Mouse (Mus musculus): ENCODE data around the gene Gm33543. TPM values are rescaled to one million over a fixed set of nuclear protein-coding genes. Genes with fewer than 3 reads are reported as not detected.

Gm33543 gene
- polyA plus RNA-seq (2015; fragmentation: Nextera tagmentation; extraction: Ambion mirVana), result not detected in 2 replicates

DNA sequence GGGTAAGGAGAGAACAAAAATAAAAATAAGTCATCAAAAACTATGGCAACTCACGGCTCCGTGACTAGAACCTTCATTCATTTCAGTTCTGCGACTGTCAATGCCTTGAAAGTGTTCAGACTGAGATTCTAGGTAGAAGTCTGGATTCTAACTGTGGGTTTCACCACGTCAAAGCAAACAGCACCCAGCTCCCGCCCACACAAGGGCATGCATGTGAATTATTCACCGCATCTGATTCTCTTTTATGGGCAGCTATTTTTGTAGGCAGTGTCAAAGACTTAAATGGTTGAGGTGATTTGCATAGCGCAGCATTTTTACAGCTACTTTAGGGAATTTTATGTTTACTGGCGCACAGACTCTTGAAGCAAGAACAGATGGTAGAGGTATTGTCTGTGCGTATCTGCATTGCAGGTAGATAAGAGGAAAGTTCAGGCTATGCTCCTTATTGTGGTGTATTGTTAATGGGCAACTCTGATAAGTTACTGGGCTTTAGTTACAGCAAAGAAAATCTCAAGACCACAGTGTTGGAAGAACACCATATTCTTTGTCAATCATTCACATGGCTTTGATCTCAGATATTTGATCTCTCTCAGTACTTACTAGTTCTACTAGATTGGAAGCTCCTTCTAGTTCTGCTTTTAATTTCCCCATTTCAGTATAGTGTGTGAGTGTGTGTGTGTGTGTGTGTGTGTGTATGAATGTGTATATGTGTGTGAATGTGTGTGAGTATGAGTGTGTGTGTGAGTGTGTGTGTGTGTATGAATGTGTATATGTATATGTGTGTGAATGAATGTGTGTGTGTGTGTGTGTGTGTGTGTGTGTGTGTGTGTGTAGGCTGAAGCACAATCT, at the start of gene Gm33543:
Gene Gm33543 (minus strand): TSS at position 142 of the 849 bp plus-strand sequence.
- H3K4me1 ChIP-seq (replicated peaks), result no peaks in the 10 kb centered on the region
- H3K9ac ChIP-seq, result no peak within 1 kb of the TSS
- H3K4me3 ChIP-seq (replicated peaks), result no peak within 1 kb of the TSS
- no peak within 1 kb of the TSS for H3K4me2 ChIP-seq (replicated peaks)
- H3K27me3 ChIP-seq (replicated peaks), result no peaks in the 10 kb centered on the region
- WGBS, result 81% methylated on average over 9 of the region's 9 CpGs
- H3K9me3 ChIP-seq, result no peaks in the 10 kb centered on the region
- H3K36me3 ChIP-seq, result no peaks in the 10 kb centered on the region
- H3K27ac ChIP-seq, result no peak within 1 kb of the TSS
- ATAC-seq, result no peak

DNA sequence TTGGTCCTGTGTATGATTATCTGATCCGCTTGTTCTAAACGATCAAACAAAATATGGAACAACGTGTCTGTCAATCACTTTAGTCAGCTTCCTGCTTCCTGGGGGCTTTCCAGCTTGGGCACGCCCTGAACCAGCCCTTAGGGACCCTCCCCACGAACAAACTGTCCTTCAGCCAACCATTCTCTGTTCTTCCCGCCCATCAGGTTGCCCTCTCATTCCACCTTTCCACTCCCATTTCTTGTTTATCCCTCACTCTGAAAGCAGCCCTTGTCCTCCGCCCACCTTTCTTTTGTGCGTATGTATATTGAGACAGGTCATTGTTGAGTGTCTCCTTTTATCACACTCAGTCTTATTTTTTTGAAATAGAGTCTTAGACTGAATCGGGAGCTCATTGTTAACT, 49.4 kb upstream of the Gm33543 start:
- Histone ChIP-seq H3K4me2 (replicated peaks) (no peak overlapping the region), H3K4me3 (replicated peaks) (no peak overlapping the region), H3K9me3 (no peaks in the 10 kb centered on the region), H3K36me3 (no peaks in the 10 kb centered on the region), H3K27me3 (replicated peaks) (no peaks in the 10 kb centered on the region), H3K27ac (no peak overlapping the region), H3K4me1 (replicated peaks) (peaks cover 6% of the 10 kb centered on the region), H3K9ac (no peak overlapping the region)
- WGBS, result 78% methylated on average over 9 of the region's 9 CpGs
- no peak for ATAC-seq

DNA sequence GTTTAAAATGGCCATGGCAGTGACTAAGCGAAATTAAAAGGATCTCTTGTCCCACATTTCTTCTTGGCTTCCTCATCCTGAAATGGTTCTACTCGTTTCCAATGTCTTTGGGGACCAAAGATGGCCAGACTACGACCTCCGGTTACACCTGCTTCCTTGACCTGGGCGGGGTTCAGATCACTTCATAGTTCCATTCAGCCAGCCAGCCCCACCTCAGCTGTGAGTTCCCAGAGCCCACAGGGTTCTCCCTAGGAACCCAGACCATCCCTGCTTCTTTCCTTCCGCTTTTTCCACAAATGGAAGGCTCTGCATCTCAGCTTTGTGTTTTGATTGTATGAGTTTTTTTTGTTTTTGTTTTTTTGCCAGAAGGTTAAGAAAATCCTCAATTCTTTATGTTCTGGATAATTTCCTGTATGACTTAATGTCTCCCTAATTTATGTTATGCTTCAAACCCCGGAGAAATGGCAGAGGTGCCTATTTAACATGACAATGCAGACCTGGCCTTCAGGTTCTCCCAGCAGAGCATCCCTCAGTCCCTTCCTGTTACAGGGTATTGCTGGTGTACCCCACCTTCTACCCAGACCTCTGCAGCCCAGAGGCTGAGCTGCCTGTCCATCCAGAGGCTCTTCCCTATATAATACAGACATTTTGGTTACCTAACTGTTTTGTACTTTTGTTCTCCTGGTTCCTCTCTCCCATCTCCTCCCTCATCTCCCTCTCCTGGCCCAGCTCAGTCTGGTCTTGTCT, 48.7 kb upstream of the Gm33543 start:
- WGBS, result 78% methylated on average over 7 of the region's 7 CpGs
- Histone ChIP-seq H3K27me3 (replicated peaks) (no peaks in the 10 kb centered on the region), H3K4me1 (replicated peaks) (peaks cover 6% of the 10 kb centered on the region), H3K27ac (no peak overlapping the region), H3K36me3 (no peaks in the 10 kb centered on the region), H3K9me3 (no peaks in the 10 kb centered on the region), H3K4me2 (replicated peaks) (no peak overlapping the region), H3K9ac (no peak overlapping the region), H3K4me3 (replicated peaks) (no peak overlapping the region)
- no peak for ATAC-seq

DNA sequence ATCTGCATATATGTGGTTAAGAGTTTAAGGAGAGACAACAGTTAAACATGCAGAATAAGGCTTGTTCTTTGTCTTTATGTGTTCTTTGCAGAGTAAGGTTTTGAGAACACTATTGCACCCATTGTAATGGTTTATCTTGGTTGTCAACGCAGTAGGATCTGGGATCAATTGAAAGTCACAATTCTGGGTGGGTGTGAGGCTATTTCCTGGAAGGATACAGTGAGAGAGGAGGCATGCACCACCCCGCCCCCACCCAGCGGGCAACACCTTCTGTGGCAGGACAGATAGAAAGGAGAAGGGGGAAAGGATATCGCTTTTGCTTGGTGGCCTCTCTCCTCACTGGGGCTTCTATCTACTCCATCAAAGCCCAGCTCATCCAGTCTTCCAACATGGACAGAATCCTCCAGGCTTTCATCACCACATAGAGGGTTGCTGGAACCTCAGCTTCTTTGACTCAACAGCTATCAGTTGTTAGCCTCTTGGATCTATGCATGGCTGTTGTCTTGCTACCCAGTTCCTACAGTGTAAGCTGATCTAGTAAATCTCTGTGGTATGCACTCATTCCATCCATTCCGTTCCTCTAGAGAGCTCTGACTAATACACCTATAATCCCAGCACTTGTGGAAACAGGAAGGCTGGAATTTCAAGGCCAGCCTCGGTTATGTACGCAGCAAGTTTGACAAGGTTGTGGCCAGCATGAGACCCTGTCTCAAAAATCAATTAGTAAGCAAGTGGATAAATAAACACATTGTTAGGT, 41.2 kb upstream of the Gm33543 start:
- no peak overlapping the region for H3K4me2 ChIP-seq (replicated peaks)
- no peaks in the 10 kb centered on the region for H3K36me3 ChIP-seq
- no peaks in the 10 kb centered on the region for H3K9me3 ChIP-seq
- H3K4me3 ChIP-seq (replicated peaks), result no peak overlapping the region
- no peak overlapping the region for H3K27ac ChIP-seq
- H3K4me1 ChIP-seq (replicated peaks), result no peaks in the 10 kb centered on the region
- WGBS, result 69% methylated on average over 7 of the region's 7 CpGs
- no peak for ATAC-seq
- no peak overlapping the region for H3K9ac ChIP-seq
- no peaks in the 10 kb centered on the region for H3K27me3 ChIP-seq (replicated peaks)

DNA sequence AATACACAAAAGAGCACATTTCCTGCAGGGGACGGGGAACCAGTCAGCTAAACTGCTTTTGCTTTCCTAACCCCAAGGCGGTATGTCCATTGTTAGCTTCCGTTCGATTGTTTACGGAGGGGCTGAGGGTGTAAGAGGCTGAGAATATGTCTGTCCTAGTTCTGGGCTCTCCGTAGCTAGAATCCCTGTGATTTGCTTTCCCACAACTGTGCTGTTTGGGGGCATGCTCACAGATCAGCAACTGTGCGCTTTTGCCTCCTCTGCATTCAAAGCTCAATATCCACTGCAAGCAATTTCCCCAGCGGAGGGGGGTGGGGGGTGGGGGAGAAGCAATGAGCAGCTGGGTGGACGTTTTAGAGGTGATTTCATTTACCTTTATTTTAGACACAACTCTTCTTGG, 39.3 kb upstream of the Gm33543 start:
- no peak overlapping the region for H3K27ac ChIP-seq
- no peak for ATAC-seq
- H3K4me1 ChIP-seq (replicated peaks), result no peaks in the 10 kb centered on the region
- no peak overlapping the region for H3K9ac ChIP-seq
- H3K27me3 ChIP-seq (replicated peaks), result no peaks in the 10 kb centered on the region
- H3K4me3 ChIP-seq (replicated peaks), result no peak overlapping the region
- WGBS, result 52% methylated on average over 9 of the region's 9 CpGs
- no peaks in the 10 kb centered on the region for H3K36me3 ChIP-seq
- H3K4me2 ChIP-seq (replicated peaks), result peak overlapping the region; percentile 5; the same call in 1 of the 2 replicates
- H3K9me3 ChIP-seq, result no peaks in the 10 kb centered on the region

DNA sequence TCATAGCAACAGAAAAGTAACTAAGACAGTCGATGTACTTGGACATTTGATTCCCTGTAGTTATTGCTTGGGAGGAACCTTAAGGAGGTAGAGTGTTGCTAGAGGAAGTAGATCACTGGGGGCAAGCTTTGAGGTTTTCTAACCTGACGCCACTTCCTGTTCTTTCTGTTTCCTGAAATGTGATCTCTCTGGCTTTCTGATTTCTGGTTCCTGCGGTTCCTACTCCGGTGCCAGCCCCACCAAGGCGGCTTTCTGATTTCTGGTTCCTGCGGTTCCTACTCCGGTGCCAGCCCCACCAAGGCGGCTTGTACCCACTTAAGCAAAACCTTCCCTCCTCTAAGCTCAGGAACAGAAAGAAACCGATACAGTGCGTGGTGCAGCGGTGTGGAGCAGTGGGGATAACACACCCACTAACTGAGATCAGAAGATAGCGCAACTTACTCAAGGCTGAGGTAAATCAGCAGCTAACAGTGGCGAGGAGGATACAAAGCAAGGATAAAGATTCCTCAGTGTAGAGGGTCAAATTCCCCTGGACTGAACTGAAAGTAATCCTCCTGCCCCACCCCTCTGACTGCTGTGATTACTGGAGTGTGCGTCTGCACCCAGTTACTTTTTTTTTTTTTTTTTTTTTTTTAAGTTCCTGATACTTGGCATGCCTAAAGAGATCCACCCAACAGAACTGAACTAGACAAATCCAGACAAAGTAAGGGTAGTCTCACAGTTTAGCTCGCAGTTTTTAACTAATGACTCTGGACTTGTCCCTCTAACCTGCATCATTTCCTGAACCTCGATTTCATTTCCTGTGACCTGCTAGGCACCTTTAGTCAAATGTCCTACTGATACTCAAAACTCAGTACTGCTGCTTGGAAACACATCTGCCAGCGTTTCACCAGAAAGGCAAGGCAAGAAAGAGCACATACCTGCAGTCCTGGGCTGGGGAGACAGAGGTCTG, 37.5 kb upstream of the Gm33543 start:
- Histone ChIP-seq H3K9me3 (no peaks in the 10 kb centered on the region), H3K4me2 (replicated peaks) (no peak overlapping the region; the same call in 1 of the 2 replicates), H3K4me3 (replicated peaks) (no peak overlapping the region), H3K27ac (no peak overlapping the region), H3K9ac (no peak overlapping the region), H3K36me3 (no peaks in the 10 kb centered on the region), H3K27me3 (replicated peaks) (no peaks in the 10 kb centered on the region), H3K4me1 (replicated peaks) (no peaks in the 10 kb centered on the region)
- 78% methylated on average over 17 of the region's 17 CpGs for WGBS
- ATAC-seq, result peak; percentile 84

DNA sequence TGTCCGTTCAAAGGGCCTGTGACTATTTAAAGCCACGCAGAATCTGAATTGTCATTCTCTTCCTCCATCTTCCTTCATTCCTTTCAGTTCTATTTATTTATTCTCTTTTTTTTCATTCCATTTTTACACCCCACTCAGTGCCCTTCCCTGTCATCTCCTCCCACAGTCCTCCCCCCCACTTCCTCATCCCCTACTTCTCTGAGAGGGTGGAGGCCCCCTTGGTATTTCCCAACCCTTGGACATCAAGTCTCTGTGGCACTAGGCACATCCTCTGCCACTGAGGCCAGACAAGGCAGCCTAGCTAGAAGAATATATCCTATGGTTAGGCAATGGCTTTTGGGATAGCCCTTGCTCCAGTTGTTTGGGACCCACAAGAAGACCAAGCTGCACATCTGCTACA, 28.1 kb upstream of the Gm33543 start:
- Histone ChIP-seq H3K4me1 (replicated peaks) (no peaks in the 10 kb centered on the region), H3K4me3 (replicated peaks) (no peak overlapping the region), H3K4me2 (replicated peaks) (no peak overlapping the region), H3K9me3 (no peaks in the 10 kb centered on the region), H3K9ac (no peak overlapping the region), H3K27ac (no peak overlapping the region), H3K27me3 (replicated peaks) (no peaks in the 10 kb centered on the region), H3K36me3 (no peaks in the 10 kb centered on the region)
- WGBS, result 84% methylated on average over 2 of the region's 2 CpGs
- ATAC-seq, result no peak

DNA sequence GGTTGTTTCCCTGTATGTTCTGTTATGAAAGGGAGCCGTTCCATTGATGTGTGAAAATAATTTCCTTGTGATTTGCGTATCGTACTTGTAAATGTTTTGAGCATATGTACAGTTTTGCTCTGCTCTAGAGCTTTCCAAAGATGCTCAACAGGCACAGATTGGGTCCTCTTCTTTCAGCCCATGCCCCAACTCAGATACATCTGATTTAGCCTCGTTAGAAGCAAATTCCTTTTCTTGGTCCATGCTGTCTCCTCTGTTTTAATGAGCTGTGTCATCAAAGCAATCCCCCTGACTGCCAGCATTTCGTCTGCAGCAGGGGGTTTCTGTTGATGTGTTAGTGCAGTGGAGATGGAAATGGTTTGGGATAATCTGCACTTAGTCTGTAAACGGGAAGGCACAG, 25.6 kb upstream of the Gm33543 start:
- Histone ChIP-seq H3K27me3 (replicated peaks) (no peaks in the 10 kb centered on the region), H3K9me3 (no peaks in the 10 kb centered on the region), H3K9ac (no peak overlapping the region), H3K36me3 (no peaks in the 10 kb centered on the region), H3K4me2 (replicated peaks) (no peak overlapping the region), H3K4me3 (replicated peaks) (no peak overlapping the region), H3K4me1 (replicated peaks) (no peaks in the 10 kb centered on the region), H3K27ac (no peak overlapping the region)
- no peak for ATAC-seq
- 75% methylated on average over 6 of the region's 6 CpGs for WGBS

DNA sequence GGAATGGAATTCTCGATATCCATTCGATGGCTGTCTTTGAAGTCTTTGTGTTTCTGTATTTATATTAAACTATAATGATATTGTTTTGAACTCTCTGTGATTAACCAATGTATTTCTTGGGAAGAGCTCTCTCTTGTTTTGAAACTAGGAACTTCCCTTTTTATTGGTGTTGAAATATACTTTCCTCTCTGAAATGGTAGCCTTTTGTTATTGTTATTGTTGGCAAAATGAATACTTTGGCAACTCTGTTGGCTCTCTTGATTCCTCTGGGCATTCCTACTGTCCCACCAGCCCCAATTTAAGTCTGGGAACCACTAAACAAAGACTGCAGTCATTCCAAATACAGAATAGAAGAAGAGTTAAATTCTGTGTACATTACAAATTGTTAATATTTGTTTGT, 24.9 kb upstream of the Gm33543 start:
- H3K9ac ChIP-seq, result no peak overlapping the region
- H3K27ac ChIP-seq, result no peak overlapping the region
- H3K4me3 ChIP-seq (replicated peaks), result no peak overlapping the region
- WGBS, result 89% methylated on average over 2 of the region's 2 CpGs
- H3K4me2 ChIP-seq (replicated peaks), result no peak overlapping the region
- no peaks in the 10 kb centered on the region for H3K36me3 ChIP-seq
- no peak for ATAC-seq
- no peaks in the 10 kb centered on the region for H3K9me3 ChIP-seq
- H3K27me3 ChIP-seq (replicated peaks), result no peaks in the 10 kb centered on the region
- H3K4me1 ChIP-seq (replicated peaks), result no peaks in the 10 kb centered on the region

DNA sequence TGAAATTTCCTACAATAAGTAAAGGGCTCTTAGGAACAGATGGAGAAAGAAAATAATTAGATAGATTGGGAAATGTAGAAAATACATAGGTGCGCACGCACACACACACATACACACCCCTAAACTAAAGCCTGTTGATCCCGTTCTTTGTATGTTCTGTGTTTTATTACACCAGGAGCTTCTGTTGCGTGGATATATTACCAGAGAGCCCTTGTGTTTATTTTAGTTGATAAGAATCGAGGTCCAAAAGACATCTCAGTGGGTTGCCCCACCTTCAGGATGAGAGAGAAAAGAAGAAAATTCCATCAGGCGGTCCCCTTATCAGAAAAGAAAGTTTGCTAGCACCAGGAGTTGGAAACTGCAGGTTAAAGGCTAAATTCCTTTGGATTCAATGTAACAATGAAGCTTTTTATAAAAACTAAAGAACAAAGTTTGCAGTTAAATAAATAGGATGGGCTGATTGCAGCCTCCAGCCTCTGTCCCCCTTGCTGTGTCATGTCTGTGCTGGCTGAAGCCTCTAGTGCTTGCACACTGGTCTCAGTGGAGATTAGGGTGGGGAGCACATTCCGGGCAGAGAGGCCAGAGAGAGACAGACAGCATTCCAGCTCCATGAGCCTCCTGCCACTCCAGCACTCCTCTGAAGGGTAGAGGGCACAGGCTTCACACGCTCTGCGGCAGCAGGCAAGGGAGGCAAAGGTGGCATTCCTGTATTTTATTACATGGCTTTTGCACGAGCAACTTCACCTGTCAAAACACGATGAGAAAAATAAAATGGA, 21.8 kb upstream of the Gm33543 start:
- no peaks in the 10 kb centered on the region for H3K9me3 ChIP-seq
- H3K4me1 ChIP-seq (replicated peaks), result no peaks in the 10 kb centered on the region
- H3K27me3 ChIP-seq (replicated peaks), result no peaks in the 10 kb centered on the region
- ATAC-seq, result peak; percentile 87
- no peaks in the 10 kb centered on the region for H3K36me3 ChIP-seq
- H3K9ac ChIP-seq, result no peak overlapping the region
- WGBS, result 28% methylated on average over 11 of the region's 11 CpGs
- peak overlapping the region; percentile 51; the same call in 1 of the 2 replicates for H3K27ac ChIP-seq
- H3K4me3 ChIP-seq (replicated peaks), result no peak overlapping the region
- H3K4me2 ChIP-seq (replicated peaks), result peak overlapping the region; percentile 9; the same call in 1 of the 2 replicates

DNA sequence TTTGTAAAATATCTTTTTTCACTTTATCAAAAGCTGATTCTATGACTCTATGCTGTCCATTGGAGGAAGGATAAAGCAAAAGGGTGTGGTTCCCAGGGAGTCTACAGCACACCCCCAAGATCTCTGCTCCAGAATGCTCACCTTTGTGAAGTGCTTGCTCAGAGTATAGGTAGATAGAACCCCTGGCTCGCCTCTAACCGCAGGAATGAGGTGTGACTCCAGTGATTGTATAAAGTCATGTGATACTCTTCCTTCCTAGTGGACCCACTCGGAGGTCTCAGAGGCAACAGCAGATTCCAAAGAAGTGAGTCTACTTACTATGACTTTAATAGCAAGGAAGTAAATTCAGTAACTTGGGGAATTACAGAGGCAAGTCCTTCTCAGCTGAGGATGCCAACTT, 19.9 kb upstream of the Gm33543 start:
- WGBS, result 60% methylated on average over 3 of the region's 3 CpGs
- H3K27ac ChIP-seq, result no peak overlapping the region

More for the DNA sequence above, 19.9 kb upstream of the Gm33543 start:
- Histone ChIP-seq H3K36me3 (no peaks in the 10 kb centered on the region), H3K27me3 (replicated peaks) (no peaks in the 10 kb centered on the region), H3K4me1 (replicated peaks) (no peaks in the 10 kb centered on the region), H3K4me2 (replicated peaks) (no peak overlapping the region), H3K9ac (no peak overlapping the region), H3K9me3 (no peaks in the 10 kb centered on the region), H3K4me3 (replicated peaks) (no peak overlapping the region)
- ATAC-seq, result no peak; the same call in 1 of the 2 replicates

All from intestine, embryonic 15.5 days (tissue).